Mouse (Mus musculus) neural tube, embryonic 12.5 days (tissue): ENCODE measurements around the gene Fgfr1op. TPM values are rescaled to one million over a fixed set of nuclear protein-coding genes. Genes with fewer than 3 reads are reported as not detected.
"Not testable (repeated sequence)": the region's sequence is repeated elsewhere in the genome, so short reads cannot be mapped to it uniquely, and the experiment has no call there.

ENCODE experiments used
- ATAC-seq: fragments of 200-750 bp; cut with Nextera tagmentation; 2 replicates; pipeline ENCODE4 v1.8.0; 2017; ENCODE audit warnings: low read depth, mild to moderate bottlenecking, moderate TSS enrichment, moderate library complexity; ENCODE audit not compliant: low FRiP score
- H3K27ac ChIP-seq: fragments of 300-500 bp; sonication (generic); 2 replicates; pipeline ENCODE4 v1.5.1; 2016
- H3K27me3 ChIP-seq: fragments of 300-500 bp; sonication (generic); replicated peaks from 2 replicates; pipeline ENCODE4 v1.6.1; 2016; ENCODE audit warnings: mild to moderate bottlenecking
- H3K36me3 ChIP-seq: fragments of 300-500 bp; sonication (generic); 2 replicates; pipeline ENCODE4 v1.6.1; 2016; ENCODE audit warnings: mild to moderate bottlenecking
- H3K4me1 ChIP-seq: fragments of 300-500 bp; sonication (generic); 2 replicates; pipeline ENCODE4 v1.6.1; 2016
- H3K4me2 ChIP-seq: fragments of 300-500 bp; sonication (generic); replicated peaks from 2 replicates; pipeline ENCODE4 v1.6.1; 2016; ENCODE audit warnings: mild to moderate bottlenecking
- H3K4me3 ChIP-seq: fragments of 300-500 bp; sonication (generic); 2 replicates; pipeline ENCODE4 v1.5.1; 2016
- H3K9ac ChIP-seq: fragments of 300-500 bp; sonication (generic); 2 replicates; pipeline ENCODE4 v1.6.1; 2016; ENCODE audit warnings: mild to moderate bottlenecking
- H3K9me3 ChIP-seq: fragments of 300-500 bp; sonication (generic); 2 replicates; pipeline ENCODE4 v1.6.1; 2016; ENCODE audit warnings: mild to moderate bottlenecking
- WGBS: fragments of 180-500 bp; shearing (Covaris S2); methylation state at CpG from one replicate; pipeline ENCODE4 v1.1.7; 2016; 5-methylcytosine and 5-hydroxymethylcytosine counted together
- polyA plus RNA-seq: library from polyadenylated mRNA; unstranded; fragments of >200 nt; fragmentation: Nextera tagmentation; extraction: Ambion mirVana; gene quantifications from 2 replicates; pipeline ENCODE4 v1.2.1, GENCODE M21; 2016

The Fgfr1op gene
- 34.5 and 37.2 TPM in 2 replicates for polyA plus RNA-seq

DNA sequence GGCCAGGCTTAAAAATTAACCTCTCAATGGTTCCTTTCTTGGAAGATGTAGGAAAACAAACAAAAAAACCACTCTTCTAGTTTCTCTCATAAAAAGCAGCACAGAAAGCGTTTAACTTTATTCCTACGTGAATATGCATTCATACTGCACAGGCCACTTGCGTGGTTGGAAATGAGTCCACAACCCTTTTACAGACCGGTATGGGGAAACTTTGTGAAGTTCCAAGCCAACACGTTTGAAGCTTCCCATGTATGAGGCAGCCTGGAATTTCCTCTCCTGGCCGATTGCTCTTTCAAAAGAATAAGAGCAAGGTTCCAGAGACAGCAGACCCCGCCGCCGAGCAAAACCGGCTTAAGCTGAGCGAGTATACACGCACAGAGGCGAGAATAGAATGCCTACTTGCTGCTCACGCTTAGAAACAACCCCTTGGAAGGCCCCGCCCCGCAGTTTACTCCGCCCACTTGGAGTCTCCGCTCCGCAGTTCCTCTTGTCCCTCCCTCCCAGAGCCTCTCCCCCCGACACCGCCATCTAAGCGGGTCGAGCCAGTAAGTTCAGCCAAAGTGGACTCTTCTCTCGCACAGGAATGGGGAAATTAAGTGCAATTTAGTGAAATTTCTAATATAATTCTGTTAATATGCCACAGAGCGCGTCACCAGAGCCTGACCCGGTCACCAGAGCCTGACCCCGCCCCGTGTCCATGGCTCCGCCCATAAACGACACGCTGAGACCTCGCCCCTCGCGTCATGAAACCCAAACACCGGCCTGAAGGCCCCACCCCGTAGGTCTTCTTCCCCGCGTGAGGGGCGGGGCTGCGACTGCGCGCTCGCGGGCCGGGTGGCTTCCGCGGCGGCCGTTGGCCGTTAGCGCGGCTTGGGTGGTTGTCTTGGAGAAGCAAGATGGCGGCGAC is at the start of gene Fgfr1op:
Gene Fgfr1op, plus strand, starts transcription at position 801 of the 907 bp plus-strand sequence.
- not testable (repeated sequence) for H3K9me3 ChIP-seq, H3K4me1 ChIP-seq, H3K36me3 ChIP-seq, H3K27ac ChIP-seq, H3K27me3 ChIP-seq
- Histone ChIP-seq H3K9ac (peak within 1 kb of the TSS; percentile 60), H3K4me3 (peak within 1 kb of the TSS; percentile 55), H3K4me2 (peak within 1 kb of the TSS; percentile 49)
- ATAC-seq: peak; percentile 97
- WGBS: 1% methylated on average over 20 of the region's 55 CpGs

GRCm38 (mm10) chr17:8116378-8116777 is 48.9 kb upstream of the Fgfr1op start:
- not testable (repeated sequence) for H3K9me3 ChIP-seq, ATAC-seq
- 78% methylated on average over 8 of the region's 11 CpGs for WGBS

DNA sequence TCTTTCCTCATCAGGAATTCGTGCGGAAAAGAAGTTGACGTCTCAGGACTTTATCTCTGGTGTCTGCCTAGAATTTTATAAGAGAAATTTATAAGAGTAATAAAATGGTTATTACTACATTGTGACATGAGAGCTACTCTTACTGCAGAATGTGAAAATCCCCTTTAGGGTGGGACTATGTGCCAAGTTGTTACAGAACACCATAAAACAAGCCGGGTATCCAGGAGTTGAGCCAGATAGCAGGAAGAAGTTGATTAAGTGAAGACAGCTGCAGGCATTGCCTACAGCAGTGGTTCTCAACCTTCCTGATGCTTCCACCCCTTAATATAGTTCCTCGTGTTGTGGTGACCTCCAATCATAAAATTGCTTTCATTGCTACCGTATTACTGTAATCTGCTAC is 48.4 kb upstream of the Fgfr1op start:
- not testable (repeated sequence) for H3K36me3 ChIP-seq, H3K4me1 ChIP-seq, H3K27me3 ChIP-seq, H3K4me3 ChIP-seq, ATAC-seq, H3K27ac ChIP-seq, H3K9me3 ChIP-seq, H3K4me2 ChIP-seq, H3K9ac ChIP-seq
- WGBS: no CpG with 5 or more reads among the region's 6 CpGs

More at GRCm38 (mm10) chr17:8116378-8116777, 48.9 kb upstream of the Fgfr1op start:
- not testable (repeated sequence) for H3K27ac ChIP-seq, H3K36me3 ChIP-seq, H3K27me3 ChIP-seq, H3K4me1 ChIP-seq, H3K4me2 ChIP-seq, H3K9ac ChIP-seq, H3K4me3 ChIP-seq

DNA sequence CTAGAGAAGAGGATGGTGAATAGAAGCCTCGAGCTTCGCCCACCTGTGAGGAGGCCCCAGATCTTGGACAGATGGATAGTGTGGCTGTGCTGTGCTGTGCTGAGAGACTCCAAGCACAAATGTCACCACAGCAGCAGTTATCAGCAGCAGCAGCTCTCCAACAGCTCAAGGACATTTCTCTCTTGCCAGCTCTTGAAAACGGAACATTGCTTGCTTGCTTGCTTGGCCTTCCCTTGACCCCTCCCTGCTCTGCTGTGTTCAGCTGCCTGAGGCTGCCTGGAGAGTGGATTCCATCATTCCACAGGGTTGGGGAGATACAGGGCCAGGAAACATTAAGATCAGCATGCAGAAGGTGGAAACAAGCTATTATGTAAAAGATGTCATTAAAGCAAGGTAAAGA is 42.3 kb upstream of the Fgfr1op start:
- not testable (repeated sequence) for H3K4me3 ChIP-seq

GRCm38 (mm10) chr17:8124586-8124985 is 40.7 kb upstream of the Fgfr1op start:
- WGBS: 95% methylated on average over 3 of the region's 6 CpGs
- H3K9ac ChIP-seq, H3K4me1 ChIP-seq, H3K27ac ChIP-seq, ATAC-seq, H3K4me2 ChIP-seq, H3K9me3 ChIP-seq, H3K36me3 ChIP-seq, H3K4me3 ChIP-seq, H3K27me3 ChIP-seq: not testable (repeated sequence)

More for the DNA sequence above, 42.3 kb upstream of the Fgfr1op start:
- H3K4me2 ChIP-seq, H3K9ac ChIP-seq, H3K27me3 ChIP-seq, ATAC-seq, H3K4me1 ChIP-seq, H3K36me3 ChIP-seq, H3K9me3 ChIP-seq, H3K27ac ChIP-seq: not testable (repeated sequence)
- WGBS: no CpG with 5 or more reads among the region's 3 CpGs

GRCm38 (mm10) chr17:8128326-8128993 is 36.8 kb upstream of the Fgfr1op start:
- WGBS: 90% methylated on average over 2 of the region's 7 CpGs
- H3K4me1 ChIP-seq, ATAC-seq: not testable (repeated sequence)

DNA sequence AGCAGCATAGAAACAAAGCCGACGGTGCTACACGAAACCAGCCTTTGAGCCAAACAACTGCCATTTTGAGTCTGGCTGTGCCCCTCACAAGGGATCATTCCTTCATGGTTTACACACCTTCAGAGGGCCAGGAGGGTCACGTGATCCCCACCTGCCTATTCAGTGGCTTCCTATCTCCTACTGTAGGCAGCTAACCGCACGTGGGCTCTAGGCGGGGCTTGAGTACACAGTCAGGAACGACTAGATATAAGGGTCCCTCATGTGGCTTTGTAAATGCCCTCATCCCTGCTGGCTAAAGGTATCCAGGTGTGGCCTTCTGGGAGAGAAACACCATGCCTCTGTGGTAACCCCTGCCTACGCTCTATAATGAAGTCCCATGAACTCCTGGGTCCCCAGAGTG is 35.7 kb upstream of the Fgfr1op start:
- ATAC-seq, H3K4me1 ChIP-seq, H3K4me3 ChIP-seq, H3K9me3 ChIP-seq, H3K27ac ChIP-seq, H3K27me3 ChIP-seq, H3K4me2 ChIP-seq, H3K9ac ChIP-seq, H3K36me3 ChIP-seq: not testable (repeated sequence)
- WGBS: 89% methylated on average over 9 of the region's 9 CpGs

More at GRCm38 (mm10) chr17:8128326-8128993, 36.8 kb upstream of the Fgfr1op start:
- not testable (repeated sequence) for H3K9ac ChIP-seq, H3K4me2 ChIP-seq, H3K36me3 ChIP-seq, H3K4me3 ChIP-seq, H3K27ac ChIP-seq, H3K9me3 ChIP-seq, H3K27me3 ChIP-seq

- WGBS: no CpG with 5 or more reads among the region's 6 CpGs
- not testable (repeated sequence) for H3K36me3 ChIP-seq, ATAC-seq
These were observed 34.5 kb upstream of the Fgfr1op start for GRCm38 (mm10) chr17:8130849-8131248.

GRCm38 (mm10) chr17:8138116-8138515 is 27.2 kb upstream of the Fgfr1op start:
- H3K27ac ChIP-seq, H3K27me3 ChIP-seq, H3K4me2 ChIP-seq, H3K36me3 ChIP-seq, H3K9me3 ChIP-seq, H3K4me1 ChIP-seq, ATAC-seq, H3K4me3 ChIP-seq, H3K9ac ChIP-seq: not testable (repeated sequence)
- WGBS: 98% methylated on average over 5 of the region's 5 CpGs

More at GRCm38 (mm10) chr17:8130849-8131248, 34.5 kb upstream of the Fgfr1op start:
- H3K27ac ChIP-seq, H3K4me1 ChIP-seq, H3K27me3 ChIP-seq, H3K9ac ChIP-seq, H3K4me3 ChIP-seq, H3K9me3 ChIP-seq, H3K4me2 ChIP-seq: not testable (repeated sequence)

DNA sequence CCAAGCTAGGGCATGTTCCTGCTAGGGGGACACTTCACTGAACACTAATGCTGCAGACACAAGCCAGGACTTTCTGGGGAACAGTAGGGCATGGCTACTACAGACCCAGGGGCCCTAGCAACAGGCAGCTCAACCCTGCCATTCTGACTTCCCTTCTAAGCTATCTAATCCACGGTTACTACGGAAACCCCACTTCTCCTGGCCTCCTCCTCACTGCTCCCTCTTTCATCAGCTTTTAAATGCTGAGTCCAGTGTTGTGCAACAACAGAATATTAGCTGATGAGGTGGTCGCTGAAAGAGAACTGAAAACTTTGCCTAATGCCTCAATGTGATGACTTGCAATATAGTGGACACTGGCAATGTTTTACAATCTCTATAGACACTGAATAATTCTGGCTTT is 25.1 kb upstream of the Fgfr1op start:
- 94% methylated on average over 3 of the region's 3 CpGs for WGBS
- not testable (repeated sequence) for H3K9me3 ChIP-seq, H3K27ac ChIP-seq, H3K4me1 ChIP-seq, H3K9ac ChIP-seq, H3K4me3 ChIP-seq, H3K36me3 ChIP-seq, ATAC-seq, H3K4me2 ChIP-seq, H3K27me3 ChIP-seq

GRCm38 (mm10) chr17:8143802-8144673 is 21.3 kb upstream of the Fgfr1op start:
- ATAC-seq, H3K9ac ChIP-seq: not testable (repeated sequence)
- 71% methylated on average over 14 of the region's 14 CpGs for WGBS

GRCm38 (mm10) chr17:8146931-8147330 is 18.4 kb upstream of the Fgfr1op start:
- peak; percentile 22; the same call in 1 of the 2 replicates for ATAC-seq
- WGBS: 33% methylated on average over 5 of the region's 5 CpGs
- H3K4me3 ChIP-seq: peak overlapping the region; percentile 46
- H3K27me3 ChIP-seq, H3K9me3 ChIP-seq, H3K4me1 ChIP-seq, H3K27ac ChIP-seq, H3K36me3 ChIP-seq: not testable (repeated sequence)
- H3K4me2 ChIP-seq: peak overlapping the region; percentile 57
- H3K9ac ChIP-seq: peak overlapping the region; percentile 53; the same call in 1 of the 2 replicates

More at GRCm38 (mm10) chr17:8143802-8144673, 21.3 kb upstream of the Fgfr1op start:
- not testable (repeated sequence) for H3K4me1 ChIP-seq, H3K27ac ChIP-seq, H3K4me3 ChIP-seq, H3K9me3 ChIP-seq, H3K4me2 ChIP-seq, H3K27me3 ChIP-seq, H3K36me3 ChIP-seq
